Mouse (Mus musculus) forebrain, embryonic 11.5 days (tissue): ENCODE measurements around the gene Mageb1. TPM values are rescaled to one million over a fixed set of nuclear protein-coding genes. Genes with fewer than 3 reads are reported as not detected.
"Not testable (repeated sequence)": the region's sequence is repeated elsewhere in the genome, so short reads cannot be mapped to it uniquely, and the experiment has no call there.

ENCODE experiments used
- ATAC-seq: fragments of 200-750 bp; cut with Nextera tagmentation; replicated peaks from 2 replicates; pipeline ENCODE4 v1.8.0; 2017; ENCODE audit warnings: moderate TSS enrichment; ENCODE audit not compliant: low FRiP score
- DNase-seq: peaks from one replicate; pipeline ENCODE4 v3.0.0-alpha.2; 2017; ENCODE audit warnings: low spot score
- H3K27ac ChIP-seq: fragments of 300-500 bp; sonication (generic); 2 replicates; pipeline ENCODE4 v1.5.1; 2014; ENCODE audit warnings: low read depth, low read length
- H3K27me3 ChIP-seq: fragments of 300-500 bp; sonication (generic); 2 replicates; pipeline ENCODE4 v1.6.1; 2014; ENCODE audit warnings: mild to moderate bottlenecking, low read length, mixed read lengths; ENCODE audit not compliant: control insufficient read depth, insufficient read depth
- H3K36me3 ChIP-seq: fragments of 300-500 bp; sonication (generic); 2 replicates; pipeline ENCODE4 v1.6.1; 2014; ENCODE audit warnings: mild to moderate bottlenecking, low read length, moderate library complexity, mixed read lengths; ENCODE audit not compliant: control insufficient read depth, insufficient read depth
- H3K4me1 ChIP-seq: fragments of 300-500 bp; sonication (generic); replicated peaks from 2 replicates; pipeline ENCODE4 v1.6.1; 2014; ENCODE audit warnings: low read length, mixed read lengths; ENCODE audit not compliant: control insufficient read depth, insufficient read depth
- H3K4me2 ChIP-seq: fragments of 300-500 bp; sonication (generic); 2 replicates; pipeline ENCODE4 v1.6.1; 2014; ENCODE audit warnings: low read depth, mild to moderate bottlenecking, low read length, moderate library complexity, mixed read lengths; ENCODE audit not compliant: severe bottlenecking
- H3K4me3 ChIP-seq: fragments of 300-500 bp; sonication (generic); 2 replicates; pipeline ENCODE4 v1.5.1; 2014; ENCODE audit warnings: low read depth, low read length
- H3K9ac ChIP-seq: fragments of 300-500 bp; sonication (generic); 2 replicates; pipeline ENCODE4 v1.6.1; 2014; ENCODE audit warnings: low read length
- H3K9me3 ChIP-seq: fragments of 300-500 bp; sonication (generic); 2 replicates; pipeline ENCODE4 v1.6.1; 2016; ENCODE audit warnings: low read length, mixed read lengths; ENCODE audit not compliant: control insufficient read depth
- WGBS: fragments of 180-500 bp; shearing (Covaris S2); extraction: QIAGEN DNeasy Blood & Tissue Kit; methylation state at CpG from one replicate; pipeline ENCODE4 v1.1.7; 2014; 5-methylcytosine and 5-hydroxymethylcytosine counted together
- polyA plus RNA-seq: library from polyadenylated mRNA; unstranded; fragments of >200 nt; fragmentation: Nextera tagmentation; extraction: Ambion mirVana; gene quantifications from 2 replicates; pipeline ENCODE4 v1.2.1, GENCODE M21; 2014

The Mageb1 gene
- polyA plus RNA-seq, result not detected in 2 replicates

DNA sequence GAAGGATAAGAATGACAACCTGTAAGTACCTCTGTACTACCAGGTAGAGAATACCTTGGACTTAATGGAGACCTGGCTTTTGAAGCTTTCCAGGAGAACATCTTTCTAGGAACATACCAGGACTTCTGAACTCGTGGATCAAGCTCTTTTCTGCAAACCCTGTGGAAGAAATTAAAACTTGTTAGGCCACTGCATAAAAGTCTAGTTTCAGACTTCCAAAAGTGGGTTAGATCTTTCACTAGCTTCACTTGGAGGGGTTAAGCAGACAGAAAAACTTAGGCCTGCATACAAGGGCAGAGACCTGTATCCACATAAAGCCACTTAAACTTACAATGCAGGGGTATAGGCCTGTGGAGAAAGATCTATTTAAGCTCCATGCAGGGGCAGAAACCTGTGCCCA is at the start of gene Mageb1:
Mageb1 (minus strand) TSS at position 101 of the 400 bp plus-strand sequence.
- not testable (repeated sequence) for H3K36me3 ChIP-seq, H3K27ac ChIP-seq, H3K9me3 ChIP-seq, DNase-seq, H3K4me2 ChIP-seq, H3K27me3 ChIP-seq, H3K4me1 ChIP-seq, H3K4me3 ChIP-seq, ATAC-seq, H3K9ac ChIP-seq
- WGBS, result 25% methylated on average over 1 of the region's 1 CpGs

Other genes starting within 250 kb of the Mageb1 start
- gene Mageb5, start 233.3 kb downstream of the Mageb1 start, polyA plus RNA-seq, result not detected in 2 replicates